Mouse (Mus musculus): ENCODE measurements at regions not wholly inside any gene's neighbourhood (a gene's known extent, or its start where the extent isn't known, plus 50 kb on each side); places are given as distances from the start of the nearest gene placed in this dataset.

DNA sequence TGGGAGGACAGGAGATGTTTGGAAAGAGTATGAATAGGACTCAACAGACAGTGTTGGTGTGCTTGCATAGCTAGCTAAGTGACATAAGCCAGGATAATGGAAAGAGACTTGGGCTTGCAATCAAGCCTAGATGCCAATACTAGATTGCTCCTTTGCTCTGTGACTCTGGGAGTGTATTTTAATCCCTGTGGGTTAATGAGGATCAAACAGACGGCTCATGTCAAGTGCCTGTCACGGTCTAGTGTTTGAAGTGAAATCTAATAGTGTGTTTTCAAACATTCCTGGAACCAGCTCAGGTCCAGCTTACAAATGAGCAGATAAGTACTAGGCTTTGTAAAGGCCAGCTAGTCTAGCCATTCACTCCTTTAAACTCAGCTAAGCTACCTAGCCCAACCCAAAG is 64.1 kb upstream of the Ranbp3l start:
- peak; percentile 14 for DNase-seq

DNA sequence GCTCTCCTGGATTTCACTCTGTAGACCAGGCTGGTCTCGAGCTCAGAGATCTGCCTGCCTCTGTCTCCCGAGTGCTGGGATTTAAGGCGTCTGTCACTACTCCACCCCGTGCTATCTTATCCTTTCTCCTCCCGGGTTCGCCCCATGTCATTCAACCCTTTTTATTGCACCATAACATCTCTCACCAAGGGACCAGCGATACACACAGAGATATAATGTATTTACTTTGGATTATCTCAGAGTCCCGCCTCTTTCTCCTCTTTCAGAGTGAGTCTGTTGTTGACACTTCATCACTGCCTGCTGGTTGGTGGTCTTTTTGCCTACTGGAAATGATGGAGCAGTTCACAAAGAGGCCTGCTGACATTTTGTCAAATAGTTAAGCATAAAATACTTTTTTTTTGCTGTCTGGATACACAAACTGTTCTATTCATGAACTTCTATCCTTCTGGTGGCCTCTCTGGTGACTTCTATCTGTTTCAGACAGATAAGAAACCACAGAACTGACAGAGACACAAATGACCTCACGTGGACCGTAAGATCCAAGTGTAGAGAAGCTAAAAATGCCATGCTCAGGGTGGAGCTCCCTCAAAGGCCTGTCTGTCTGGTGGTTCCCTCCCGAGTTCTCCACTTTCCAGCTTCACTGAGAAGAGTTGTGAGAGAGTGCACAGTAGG is 70.1 kb upstream of the Ranbp3l start:
- DNase-seq: no peak

DNA sequence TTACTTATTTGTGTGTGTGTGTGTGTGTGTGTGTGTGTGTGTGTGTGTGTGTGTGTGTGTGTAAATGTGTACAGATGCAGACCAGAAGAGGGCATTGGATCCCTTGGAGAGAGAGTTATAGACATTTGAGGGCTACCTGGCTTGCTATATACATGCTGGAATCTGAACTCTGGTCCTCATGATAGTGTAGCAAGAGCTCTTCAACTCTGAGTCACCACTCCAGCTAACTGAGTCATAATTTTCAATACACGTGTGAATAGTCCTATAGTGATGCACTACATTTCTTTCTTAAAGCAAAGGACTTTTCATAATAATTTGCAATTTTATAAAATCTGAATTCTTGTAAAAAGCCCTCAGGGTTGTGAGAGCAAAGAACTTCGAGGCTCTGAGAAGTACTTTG is 70.9 kb upstream of the Ranbp3l start:
- no peak for DNase-seq

DNA sequence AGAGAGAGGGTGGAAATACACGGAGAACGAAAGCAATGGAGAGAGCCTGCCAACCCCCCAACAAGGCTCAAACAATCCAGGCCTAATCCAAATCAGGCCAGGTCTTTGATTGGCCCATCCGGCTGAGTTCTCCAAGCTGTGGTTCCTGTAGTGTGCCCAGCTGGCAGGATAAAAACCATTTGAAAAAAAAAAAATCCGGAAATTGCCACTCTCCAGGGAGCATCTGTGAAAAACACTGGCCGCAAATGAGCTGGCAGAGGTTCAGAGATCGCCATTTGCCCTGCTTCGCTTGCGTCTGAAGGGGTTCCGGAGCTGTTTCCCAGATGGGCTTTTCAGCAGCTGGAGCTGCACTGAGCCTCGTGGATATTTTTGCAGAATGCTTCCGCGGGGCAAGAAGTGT is 71.4 kb upstream of the Ranbp3l start:
- no peak for DNase-seq

DNA sequence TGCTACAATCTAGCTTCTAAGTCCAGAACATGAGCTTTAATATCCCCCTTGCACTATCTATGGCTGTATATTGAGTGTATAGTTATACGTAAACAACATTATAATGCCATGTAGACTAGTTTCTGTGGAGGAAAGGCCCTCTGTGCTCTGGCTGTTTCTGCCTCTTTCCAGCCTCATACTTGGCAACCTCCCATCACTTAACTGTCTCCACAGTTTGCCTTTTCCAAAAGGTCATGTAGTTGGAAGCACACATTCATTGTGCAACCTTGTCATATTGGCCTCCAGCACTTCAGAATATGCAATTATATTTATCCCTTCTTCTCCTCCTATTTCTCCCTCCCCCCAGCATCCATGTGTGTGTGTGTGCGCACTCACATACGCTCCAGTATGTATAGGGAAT is 82.2 kb upstream of the Ranbp3l start:
- DNase-seq: peak; percentile 2

DNA sequence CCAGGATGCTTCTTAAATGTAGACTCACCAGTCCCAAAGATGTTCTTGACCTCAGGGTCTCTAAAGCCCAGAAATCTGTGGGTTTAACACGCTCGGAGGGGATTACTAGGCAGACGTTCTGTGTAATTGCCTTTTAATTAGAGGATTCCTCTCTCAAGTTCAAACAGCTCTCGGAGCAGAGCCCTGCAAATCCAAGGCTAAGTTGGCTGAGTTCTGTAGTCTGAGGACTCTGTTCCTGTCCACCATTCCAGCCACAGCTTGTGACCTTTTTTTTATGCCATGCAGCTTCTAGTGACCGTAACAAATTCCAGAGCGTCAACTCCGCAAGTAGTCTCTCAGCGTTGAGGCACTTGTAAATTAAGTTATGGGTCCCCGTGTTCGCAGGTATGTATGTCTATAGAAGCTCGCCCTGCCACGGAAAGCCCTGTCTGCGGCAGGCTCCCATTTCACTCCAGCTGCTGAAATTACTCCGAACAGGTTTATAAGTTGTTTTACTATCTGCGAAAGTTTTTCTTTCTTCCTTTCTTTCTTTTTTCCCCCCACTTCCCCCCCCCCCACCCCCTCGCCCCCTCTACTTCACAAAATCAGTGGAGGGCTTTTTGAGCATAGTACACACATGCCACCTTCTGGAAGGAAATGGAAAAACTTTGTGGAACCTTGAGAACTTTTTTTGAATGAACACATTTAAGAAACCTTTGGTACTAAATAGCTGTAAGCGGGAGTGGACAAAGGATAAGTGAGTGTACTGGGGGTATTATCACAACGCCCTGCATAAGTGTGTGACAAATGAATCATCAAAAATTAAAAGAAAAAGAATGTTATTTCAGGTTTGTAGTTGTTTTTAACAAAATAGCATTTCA is 82.9 kb upstream of the Ranbp3l start:
- no peak for DNase-seq

DNA sequence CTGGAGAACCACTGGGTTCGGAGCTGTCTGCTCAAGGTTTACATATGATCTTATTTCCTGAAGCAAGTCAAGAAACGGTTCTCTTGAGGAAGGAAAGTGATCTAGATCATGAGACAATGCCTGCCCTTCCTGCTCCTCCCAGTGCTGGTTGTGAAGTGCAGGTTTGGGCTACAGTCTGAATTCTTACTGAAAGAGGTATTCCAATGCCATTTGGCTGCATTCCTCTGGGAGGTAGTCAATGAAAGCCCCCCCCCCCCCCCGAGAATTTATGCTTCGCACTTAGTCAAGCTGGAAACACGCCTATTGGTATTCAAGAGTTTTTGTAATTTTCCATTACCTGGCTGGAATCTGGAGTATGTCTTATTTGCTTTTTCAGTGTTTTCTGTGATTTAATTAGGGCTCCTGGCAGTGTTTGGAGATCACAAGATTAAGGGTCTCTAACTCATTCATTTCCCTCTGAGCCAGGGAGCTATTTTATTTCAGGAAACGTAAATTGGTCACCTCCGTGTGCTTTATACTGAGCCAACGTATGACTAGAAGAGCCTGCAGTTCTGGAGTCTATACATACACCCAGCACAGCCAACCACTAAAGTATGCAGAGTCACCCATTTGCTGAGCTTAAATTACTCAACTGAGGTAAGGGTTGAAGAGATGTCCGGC is 84.7 kb upstream of the Ranbp3l start:
- no peak for DNase-seq

DNA sequence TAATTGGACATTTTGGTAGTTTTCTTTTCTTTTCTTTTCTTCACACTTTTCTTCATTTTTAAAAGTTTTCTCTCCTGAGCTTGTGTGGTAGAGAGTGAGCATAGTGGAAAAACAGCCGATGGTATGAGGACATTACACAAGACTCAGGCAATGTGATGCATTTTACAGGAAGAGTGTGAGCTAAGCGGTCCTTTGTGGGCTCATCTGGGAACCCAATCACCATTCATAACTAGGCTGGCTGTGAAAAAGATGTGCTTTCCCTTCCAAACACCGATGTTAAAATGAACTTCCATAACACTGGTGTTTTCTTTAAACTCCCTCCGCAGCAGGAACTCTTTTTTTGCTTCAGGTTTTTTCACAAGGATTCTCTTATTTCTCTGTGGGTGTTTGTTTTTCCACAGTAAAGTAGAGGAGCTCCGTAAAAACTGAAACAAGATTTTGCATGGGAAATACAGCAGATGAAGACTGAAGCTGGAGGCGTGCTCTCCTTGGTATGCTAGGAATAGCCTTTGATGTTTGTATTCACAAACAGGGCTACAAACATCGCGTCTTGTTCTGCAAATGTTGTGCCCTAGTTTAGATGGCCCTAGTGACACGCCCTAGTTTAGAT is 92.8 kb upstream of the Ranbp3l start:
- DNase-seq: no peak

DNA sequence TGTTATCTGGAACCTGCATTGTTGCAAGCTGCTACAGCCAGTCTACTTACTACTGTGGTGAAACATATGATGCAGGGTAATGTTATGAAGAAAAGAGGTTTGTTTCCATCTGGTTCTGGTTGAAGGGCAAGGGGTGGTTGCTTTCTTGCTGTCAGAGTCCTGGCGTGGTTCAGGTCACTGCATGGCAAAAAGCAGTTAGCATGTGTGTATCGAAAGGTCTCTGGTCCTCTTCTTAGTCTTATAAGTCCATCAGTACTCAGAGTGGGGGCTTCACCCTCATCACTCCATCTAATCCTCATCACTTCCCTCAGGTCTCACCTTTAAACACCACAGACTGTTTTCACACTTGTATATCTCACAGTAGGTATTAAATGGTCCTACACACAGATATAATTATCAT is 99.7 kb upstream of the Ranbp3l start:
- DNase-seq: no peak

DNA sequence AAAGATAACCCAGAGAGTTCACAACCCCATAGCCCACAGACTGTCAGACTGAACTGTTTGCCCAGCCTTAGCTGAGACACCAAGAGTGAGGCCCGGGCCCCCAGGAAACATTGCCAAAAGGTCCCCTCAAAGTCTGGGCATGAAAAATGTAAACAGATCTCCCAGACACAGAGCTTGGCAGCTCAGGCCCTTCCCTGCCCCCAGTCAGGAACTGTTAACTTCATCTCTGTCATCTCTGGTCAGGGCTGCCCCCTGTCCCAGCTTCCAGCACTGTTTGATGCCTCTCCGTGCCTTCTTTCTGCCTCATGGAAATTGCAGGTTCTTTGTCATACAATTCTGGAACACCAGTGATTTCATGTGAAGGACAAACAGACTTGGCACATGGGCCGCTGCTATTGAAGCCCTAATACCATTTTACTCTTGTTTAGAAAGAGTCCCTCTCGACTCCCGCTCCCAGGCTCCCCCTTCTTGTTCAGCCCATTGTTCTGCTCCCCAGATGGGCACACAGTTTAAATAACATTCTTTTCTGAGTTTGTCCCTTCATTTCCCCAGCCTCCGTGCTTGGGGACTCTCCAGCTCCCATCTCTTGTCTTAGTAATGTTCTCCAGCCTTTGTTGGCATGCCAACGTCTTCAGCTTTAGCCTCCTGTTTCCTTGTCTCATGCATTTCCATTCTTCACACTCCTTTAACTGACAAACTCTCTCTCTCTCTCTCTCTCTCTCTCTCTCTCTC is 100.4 kb upstream of the Ranbp3l start:
- no peak for DNase-seq

DNA sequence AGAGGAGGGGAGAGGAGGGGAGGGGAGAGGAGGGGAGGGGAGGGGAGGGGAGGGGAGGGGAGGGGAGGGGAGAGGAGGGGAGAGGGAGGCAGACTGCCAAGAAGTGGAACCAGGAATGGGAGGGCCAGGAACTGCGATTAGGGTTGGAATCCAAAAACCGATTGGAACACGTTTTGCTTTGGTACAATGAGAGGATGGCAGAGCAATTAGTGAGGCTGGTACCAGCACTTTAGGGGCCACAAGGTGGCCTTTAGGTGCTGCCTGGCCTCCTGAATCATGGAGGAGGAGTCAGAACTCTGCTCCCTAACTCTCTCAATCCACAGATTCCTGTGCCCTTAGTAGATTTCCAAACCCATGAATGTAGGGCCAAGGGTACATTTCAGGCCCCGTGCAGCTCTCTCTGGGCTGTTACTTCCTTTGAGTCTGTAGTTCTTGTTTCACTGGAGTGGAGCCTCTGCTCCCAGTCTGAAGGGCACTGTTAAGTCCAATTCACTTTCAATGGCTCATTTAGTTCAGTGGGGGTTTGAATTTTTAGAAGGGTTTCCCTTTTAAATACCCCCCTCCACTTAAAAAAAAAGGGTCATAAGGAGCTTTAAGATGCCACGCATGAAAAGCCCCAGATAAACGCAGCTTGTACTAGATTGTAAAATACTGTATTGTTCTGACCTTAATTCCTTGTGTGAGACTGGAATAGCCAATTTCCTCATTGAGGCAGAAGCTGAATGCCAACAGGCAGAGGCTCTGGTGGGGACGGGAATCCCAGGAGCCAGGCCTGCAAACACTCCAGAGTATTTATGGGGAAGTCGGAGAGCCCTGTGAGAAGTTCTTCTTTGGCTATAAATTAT is 102.4 kb upstream of the Ranbp3l start:
- no peak for DNase-seq

DNA sequence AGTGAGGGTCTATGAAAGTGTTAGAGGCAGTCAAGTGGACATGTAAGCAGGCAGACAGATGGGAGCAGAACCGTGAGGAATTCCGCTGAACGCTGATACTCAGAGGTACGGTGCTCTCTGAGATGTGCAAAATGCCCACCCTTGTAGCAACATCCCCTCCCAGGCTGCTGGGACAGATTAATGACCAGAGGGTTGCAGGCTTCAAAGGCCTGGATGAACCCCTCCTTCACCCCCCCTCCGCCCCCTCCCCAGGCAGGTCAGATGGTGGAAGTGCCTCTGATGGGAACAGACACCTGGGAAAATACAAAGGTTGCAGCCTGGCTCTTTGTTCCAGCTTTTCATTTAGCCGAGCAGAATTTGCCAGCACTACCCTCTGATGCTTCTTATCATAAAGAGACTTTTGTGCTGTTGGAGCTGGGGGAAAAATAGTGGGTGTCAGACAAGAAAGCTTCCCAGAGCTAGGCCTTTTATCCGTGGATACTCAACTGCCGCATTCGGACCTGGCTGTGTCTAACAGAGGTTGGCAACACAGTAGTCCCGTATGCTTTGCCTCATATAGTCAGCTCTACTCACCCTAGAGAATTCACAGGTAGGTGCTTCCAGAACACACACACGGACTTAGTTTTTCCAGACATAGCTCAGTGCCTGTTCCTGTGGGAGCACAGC is 111.2 kb upstream of the Ranbp3l start:
- DNase-seq: no peak

DNA sequence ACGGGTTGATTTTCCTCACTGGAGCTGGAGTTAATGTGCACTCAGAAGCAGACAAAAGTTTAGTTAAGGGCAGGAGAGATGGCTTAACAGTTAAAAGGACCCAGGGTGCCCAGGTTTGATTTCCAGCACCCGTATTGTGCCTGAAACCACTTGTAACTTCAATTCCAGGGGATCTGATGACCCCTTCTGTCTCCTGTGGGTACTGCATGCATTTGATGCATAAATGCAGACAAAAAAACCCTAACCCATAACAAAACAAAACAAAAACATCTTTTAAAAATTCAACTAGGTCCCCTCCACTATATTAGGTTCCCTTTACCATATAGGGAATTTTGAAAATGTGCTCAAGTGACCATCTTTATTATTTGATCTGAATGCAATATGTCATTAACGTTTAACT is 112.2 kb upstream of the Ranbp3l start:
- DNase-seq: no peak

DNA sequence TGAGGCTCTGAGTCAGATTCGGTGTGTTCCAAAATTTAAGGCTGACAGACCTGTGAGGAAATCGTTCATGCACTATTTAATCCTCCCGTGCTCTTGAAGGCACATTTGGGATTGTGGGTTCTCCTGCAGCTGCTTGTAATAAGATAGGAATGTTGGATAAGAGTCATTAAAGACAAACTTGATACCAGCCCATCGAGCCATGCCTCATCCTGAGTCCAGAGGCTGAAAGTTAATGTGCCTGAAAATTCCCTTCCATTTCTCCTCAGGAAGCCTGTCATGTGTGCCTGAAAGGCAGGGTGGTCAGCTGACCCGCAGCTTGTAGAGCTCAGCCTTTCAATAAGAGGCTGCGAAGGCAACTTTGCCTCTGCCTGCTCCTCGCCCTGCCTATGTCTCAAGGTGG is 113.4 kb upstream of the Ranbp3l start:
- no peak for DNase-seq

DNA sequence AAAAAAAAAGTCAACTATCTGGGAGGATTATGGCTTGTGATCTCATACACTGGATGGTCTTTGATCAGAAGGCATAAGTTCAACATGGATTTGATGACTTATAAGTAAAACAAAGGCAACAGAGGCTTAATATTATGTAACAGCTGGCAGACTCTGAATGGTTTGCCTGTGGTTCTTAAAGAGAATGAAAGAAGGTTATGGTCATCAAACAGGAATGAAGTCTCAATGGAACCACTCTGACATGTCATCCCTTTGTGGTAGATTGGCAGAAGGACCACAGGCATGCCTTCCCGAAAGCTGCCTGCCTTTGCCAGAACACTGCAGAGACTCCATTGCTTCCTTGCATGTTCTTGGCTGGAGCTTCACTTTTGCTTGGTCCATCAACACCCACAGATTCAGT is 116.8 kb upstream of the Ranbp3l start:
- no peak for DNase-seq

DNA sequence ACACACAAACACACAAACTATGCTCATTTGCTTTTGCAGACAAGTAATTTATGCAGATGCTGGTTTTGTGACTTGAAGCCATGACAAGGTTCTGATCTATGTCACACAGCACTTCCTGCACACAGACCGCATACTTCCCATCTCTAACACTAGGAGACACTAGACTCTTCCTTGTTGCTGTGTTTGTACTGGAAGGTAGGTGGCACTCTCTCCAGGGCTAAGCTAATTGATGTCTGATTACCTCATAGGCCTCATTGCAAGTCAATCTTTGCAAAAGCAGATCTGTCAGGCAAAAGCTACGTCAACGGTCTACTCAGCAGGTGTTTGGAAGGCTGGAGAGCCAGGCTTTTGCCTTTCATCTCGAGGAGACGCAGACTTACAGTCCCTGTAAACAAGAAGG is 118.3 kb upstream of the Ranbp3l start:
- DNase-seq: no peak

DNA sequence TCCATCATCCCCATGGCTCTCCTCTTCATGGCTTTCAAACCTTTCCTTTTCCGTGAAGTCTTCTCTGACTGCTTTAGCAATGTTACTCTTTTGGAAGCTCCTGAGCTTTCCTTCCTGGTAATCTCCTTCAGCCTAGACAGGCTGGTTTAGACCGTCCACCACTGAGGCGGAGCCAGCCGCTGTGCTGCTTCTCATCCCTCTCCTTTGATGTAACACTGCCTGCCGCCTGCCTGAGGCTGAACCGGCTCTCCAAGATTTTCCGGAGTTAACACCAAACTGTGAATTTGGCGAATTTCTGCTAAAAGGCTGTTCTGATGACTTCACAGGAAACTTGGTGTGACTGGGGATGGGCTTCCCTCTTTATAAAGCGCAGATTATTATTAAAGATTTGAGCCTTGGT is 125.6 kb upstream of the Ranbp3l start:
- DNase-seq: no peak

DNA sequence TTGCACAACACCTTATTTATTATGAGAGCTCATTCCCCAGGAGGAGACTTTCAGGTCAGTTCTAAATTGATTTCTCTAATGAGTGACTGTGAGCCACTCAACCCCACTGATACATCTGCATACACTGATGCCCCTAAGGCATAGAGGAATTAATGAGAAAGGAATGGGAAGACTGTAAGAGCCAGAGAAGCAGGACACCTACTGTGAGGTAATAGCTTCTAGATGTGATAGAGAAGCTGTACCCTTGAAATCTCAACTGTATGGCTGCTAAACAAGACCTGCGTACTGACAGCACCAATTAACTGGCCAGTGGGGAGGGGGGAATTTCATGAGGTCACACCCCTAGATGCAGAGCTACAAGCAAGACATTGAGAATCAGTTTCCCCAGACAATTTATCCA is 128.3 kb upstream of the Ranbp3l start:
- DNase-seq: no peak

DNA sequence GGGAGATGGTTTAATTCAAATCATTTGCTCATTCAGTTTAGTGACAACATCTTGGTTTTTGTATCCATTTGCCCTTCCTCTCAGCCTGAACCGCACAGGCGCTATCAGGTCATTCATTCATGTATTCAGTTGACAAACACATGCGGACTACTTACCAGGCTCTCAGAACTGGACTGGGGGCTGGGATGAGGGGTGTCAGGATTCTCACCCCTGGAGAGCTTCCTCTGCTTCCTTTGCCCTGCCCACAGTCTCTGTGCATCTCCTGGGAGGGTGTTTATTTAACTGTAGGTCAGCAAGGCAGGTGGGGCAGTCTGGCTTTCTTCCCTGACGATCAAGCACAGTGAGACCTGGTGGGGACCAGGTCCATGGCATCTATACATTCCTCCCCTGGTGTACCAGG is 123.6 kb upstream of the Slc1a3 start:
- no peak for DNase-seq

DNA sequence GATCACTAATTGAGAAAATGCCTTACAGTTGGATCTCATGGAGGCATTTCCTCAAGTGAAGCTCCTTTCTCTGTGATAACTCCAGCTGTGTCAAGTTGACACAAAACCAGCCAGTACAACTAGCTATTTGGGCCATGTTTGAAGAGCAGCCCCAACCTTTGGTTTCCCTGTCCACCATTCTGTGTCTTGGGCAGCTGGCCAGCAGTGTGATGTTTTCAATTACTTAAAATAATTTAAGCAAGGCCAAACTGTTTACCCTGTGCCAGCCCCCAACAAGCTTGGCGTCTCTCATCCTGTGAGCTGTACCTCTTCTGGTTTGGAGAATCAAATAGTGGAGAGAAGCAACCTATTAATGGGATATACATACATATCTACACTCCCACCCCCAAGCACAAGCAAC is 122.4 kb upstream of the Slc1a3 start:
- DNase-seq: no peak
